Mouse (Mus musculus): ENCODE data around the gene Atg4a-ps. TPM values are rescaled to one million over a fixed set of nuclear protein-coding genes. Genes with fewer than 3 reads are reported as not detected.

Gene Atg4a-ps
- polyA plus RNA-seq, 1 experiment from 2014 or later, result 0.42 TPM

GRCm38 (mm10) chr3:103627661-103628060 lies 18.2 kb downstream of the Atg4a-ps start:
- DNase-seq (ENCODE audit: low spot score), result no peak

GRCm38 (mm10) chr3:103626481-103626880 lies 19.4 kb downstream of the Atg4a-ps start:
- no peak for DNase-seq (ENCODE audit: low spot score)

- no peak for DNase-seq (ENCODE audit: low spot score)
These were observed 20.7 kb downstream of the Atg4a-ps start for GRCm38 (mm10) chr3:103625169-103625568.

- no peak for DNase-seq (ENCODE audit: low spot score)
These were observed 21.2 kb downstream of the Atg4a-ps start for GRCm38 (mm10) chr3:103624591-103625051.

GRCm38 (mm10) chr3:103623893-103624470 lies 21.9 kb downstream of the Atg4a-ps start:
- no peak for DNase-seq (ENCODE audit: low spot score)

GRCm38 (mm10) chr3:103620101-103620500 lies 25.8 kb downstream of the Atg4a-ps start:
- DNase-seq (ENCODE audit: low spot score), result no peak

GRCm38 (mm10) chr3:103616981-103617380 lies 28.9 kb downstream of the Atg4a-ps start:
- DNase-seq (ENCODE audit: low spot score), result no peak

- no peak for DNase-seq (ENCODE audit: low spot score)
These were observed 30.2 kb downstream of the Atg4a-ps start for GRCm38 (mm10) chr3:103615621-103616020.

- DNase-seq (ENCODE audit: low spot score), result no peak
These were observed 33.1 kb downstream of the Atg4a-ps start for GRCm38 (mm10) chr3:103612636-103613355.

GRCm38 (mm10) chr3:103610231-103610630 lies 35.6 kb downstream of the Atg4a-ps start:
- DNase-seq (ENCODE audit: low spot score), result no peak

GRCm38 (mm10) chr3:103606660-103607595 lies 38.9 kb downstream of the Atg4a-ps start:
- peak; percentile 8 for DNase-seq (ENCODE audit: low spot score)

GRCm38 (mm10) chr3:103606045-103606597 lies 39.7 kb downstream of the Atg4a-ps start:
- no peak for DNase-seq (ENCODE audit: low spot score)

- no peak for DNase-seq (ENCODE audit: low spot score)
These were observed 44.3 kb downstream of the Atg4a-ps start for GRCm38 (mm10) chr3:103601561-103601960.

- no peak for DNase-seq (ENCODE audit: low spot score)
These were observed 44.9 kb downstream of the Atg4a-ps start for GRCm38 (mm10) chr3:103601011-103601410.

GRCm38 (mm10) chr3:103597586-103597985 lies 48.3 kb downstream of the Atg4a-ps start:
- DNase-seq (ENCODE audit: low spot score), result no peak

GRCm38 (mm10) chr3:103595271-103595810 lies 50.5 kb downstream of the Atg4a-ps start:
- DNase-seq (ENCODE audit: low spot score), result no peak

Small RNA genes lying within 50 kb of the gene (microRNA-seq; reads per million reads assigned to microRNA genes)
- gene Gm25325 (ENCODE audit: borderline number of aligned reads), result not detected

Other genes starting within 250 kb of the Atg4a-ps start
- 0.05 TPM in 1 of 2 replicates, not detected in the other for gene Syt6, start 70.8 kb downstream of the Atg4a-ps start, polyA plus RNA-seq (2015; fragmentation: Nextera tagmentation; extraction: Ambion mirVana)
- 2.4 and 2.9 TPM in 2 replicates for gene Olfml3, start 91.9 kb upstream of the Atg4a-ps start, polyA plus RNA-seq (2015; fragmentation: Nextera tagmentation; extraction: Ambion mirVana)
- gene Gm10964, start 93.3 kb upstream of the Atg4a-ps start, polyA plus RNA-seq (2015; fragmentation: Nextera tagmentation; extraction: Ambion mirVana), result not detected in 2 replicates
- 19.9 and 24.5 TPM in 2 replicates for gene Hipk1, start 145.5 kb upstream of the Atg4a-ps start, polyA plus RNA-seq (2015; fragmentation: Nextera tagmentation; extraction: Ambion mirVana)
- 47.8 and 50.9 TPM in 2 replicates for gene Dclre1b, start 163.4 kb upstream of the Atg4a-ps start, polyA plus RNA-seq (2015; fragmentation: Nextera tagmentation; extraction: Ambion mirVana)
- 24.8 and 26.4 TPM in 2 replicates for gene Ap4b1, start 163.5 kb upstream of the Atg4a-ps start, polyA plus RNA-seq (2015; fragmentation: Nextera tagmentation; extraction: Ambion mirVana)
- 0.19 and 0.29 TPM in 2 replicates for gene Gm43064, start 163.5 kb upstream of the Atg4a-ps start, polyA plus RNA-seq (2015; fragmentation: Nextera tagmentation; extraction: Ambion mirVana)
- gene Bcl2l15, start 186.5 kb upstream of the Atg4a-ps start, polyA plus RNA-seq (2015; fragmentation: Nextera tagmentation; extraction: Ambion mirVana), result 1.1 and 2.4 TPM in 2 replicates
- 59.5 and 64.6 TPM in 2 replicates for gene Ptpn22, start 213.7 kb upstream of the Atg4a-ps start, polyA plus RNA-seq (2015; fragmentation: Nextera tagmentation; extraction: Ambion mirVana)